Mouse (Mus musculus) gastrocnemius, postnatal 14 days (tissue): ENCODE results near the gene C1ql1. TPM values are rescaled to one million over a fixed set of nuclear protein-coding genes. Genes with fewer than 3 reads are reported as not detected.
"Not testable (repeated sequence)": the region's sequence is repeated elsewhere in the genome, so short reads cannot be mapped to it uniquely, and the experiment has no call there.

Experiments used
- DNase-seq: peaks from one replicate; pipeline ENCODE4 v3.0.0; 2021; ENCODE audit warnings: mixed read lengths
- intact Hi-C: fragments of 180-260 bp; cut with DNase I; formaldehyde crosslinking; loops from one replicate; pipeline ENCODE4 v1.15.1; 2025; ENCODE audit warnings: low total_unique reads
- long read RNA-seq, 2 experiments: library from polyadenylated mRNA; stranded (forward); transcript quantifications; one replicate each; pipeline ENCODE4 v2.0.0; 2021
- total RNA-seq, 2 experiments: library from RNA; stranded (reverse); gene quantifications; 2 replicates each; pipeline ENCODE4 v1.2.3; 2021

The C1ql1 gene
- total RNA-seq, result under 1 TPM; 0.20 to 0.41 TPM
- long read RNA-seq, experiment 1, result 0 reads
- long read RNA-seq, experiment 2, result 0 reads

- intact Hi-C loops, result no loop called here
- peak; percentile 88 for DNase-seq
These were observed at the start of gene C1ql1 for GRCm38 (mm10) chr11:102946265-102946991. TSS of gene C1ql1 (minus strand) at chr11:102946688.

GRCm38 (mm10) chr11:102994952-102995351 lies 48.5 kb upstream of the C1ql1 start:
- no peak for DNase-seq
- intact Hi-C loops, result loop anchor here (5.0 to 10.0 kb wide), 2 partner anchors 93 to 1540 kb away; partner anchors contain the start of gene Gfap

- intact Hi-C loops, result loop anchor here (5.0 to 10.0 kb wide), 2 partner anchors 91 to 1539 kb away; partner anchors contain the start of gene Gfap
- DNase-seq, result no peak
These were observed 47.0 kb upstream of the C1ql1 start for GRCm38 (mm10) chr11:102993420-102994029.

- intact Hi-C loops, result loop anchor here (5.0 to 10.0 kb wide), 2 partner anchors 91 to 1538 kb away; partner anchors contain the start of gene Gfap
- peak; percentile 75 for DNase-seq
These were observed 46.5 kb upstream of the C1ql1 start for GRCm38 (mm10) chr11:102992940-102993339.

GRCm38 (mm10) chr11:102991681-102992080 lies 45.2 kb upstream of the C1ql1 start:
- no peak for DNase-seq
- intact Hi-C loops, result loop anchor here (5.0 to 10.0 kb wide), 2 partner anchors 89 to 1537 kb away; partner anchors contain the start of gene Gfap

- peak; percentile 51 for DNase-seq
- intact Hi-C loops, result loop anchor here (5.0 to 10.0 kb wide), 2 partner anchors 88 to 1535 kb away; partner anchors contain the start of gene Gfap
These were observed 43.7 kb upstream of the C1ql1 start for GRCm38 (mm10) chr11:102990152-102990663.

- DNase-seq, result no peak
- intact Hi-C loops, result loop anchor here (5.0 to 10.0 kb wide), 2 partner anchors 87 to 1535 kb away; partner anchors contain the start of gene Gfap
These were observed 43.2 kb upstream of the C1ql1 start for GRCm38 (mm10) chr11:102989641-102990151.

GRCm38 (mm10) chr11:102985160-102985559 lies 38.7 kb upstream of the C1ql1 start:
- DNase-seq, result no peak
- intact Hi-C loops, result no loop called here

- no peak for DNase-seq
- intact Hi-C loops, result no loop called here
These were observed 38.1 kb upstream of the C1ql1 start for GRCm38 (mm10) chr11:102984615-102985014.

GRCm38 (mm10) chr11:102984086-102984485 lies 37.6 kb upstream of the C1ql1 start:
- no peak for DNase-seq
- intact Hi-C loops, result no loop called here

- DNase-seq, result no peak
- intact Hi-C loops, result no loop called here
These were observed 34.8 kb upstream of the C1ql1 start for GRCm38 (mm10) chr11:102981151-102981890.

GRCm38 (mm10) chr11:102978052-102978666 lies 31.7 kb upstream of the C1ql1 start:
- no peak for DNase-seq
- intact Hi-C loops, result no loop called here

- intact Hi-C loops, DNase-seq: not testable (repeated sequence)
These were observed 29.5 kb upstream of the C1ql1 start for GRCm38 (mm10) chr11:102975966-102976365.

GRCm38 (mm10) chr11:102972326-102972725 lies 25.8 kb upstream of the C1ql1 start:
- no peak for DNase-seq
- intact Hi-C loops, result no loop called here

GRCm38 (mm10) chr11:102971604-102972003 lies 25.1 kb upstream of the C1ql1 start:
- intact Hi-C loops, result no loop called here

GRCm38 (mm10) chr11:102964547-102965091 lies 18.1 kb upstream of the C1ql1 start:
- DNase-seq, result no peak
- intact Hi-C loops, result no loop called here

More at GRCm38 (mm10) chr11:102971604-102972003, 25.1 kb upstream of the C1ql1 start:
- DNase-seq, result no peak

- intact Hi-C loops, result no loop called here
- DNase-seq, result no peak
These were observed 17.5 kb upstream of the C1ql1 start for GRCm38 (mm10) chr11:102963855-102964546.

GRCm38 (mm10) chr11:102963246-102963854 lies 16.9 kb upstream of the C1ql1 start:
- DNase-seq, result no peak
- intact Hi-C loops, result no loop called here
